Mouse (Mus musculus) lung, adult 18-20 months (tissue): ENCODE measurements around the gene Ofcc1.

ENCODE experiments used
- DNase-seq, 2 experiments: peaks; one replicate each; pipeline ENCODE4 v3.0.0; 2022; ENCODE audit warnings: mixed read lengths in 2 of 2

Gene Ofcc1

GRCm38 (mm10) chr13:39979294-39980061 lies 381.8 kb downstream of the Ofcc1 start:
- no peak for DNase-seq

GRCm38 (mm10) chr13:39968349-39969016 lies 392.8 kb downstream of the Ofcc1 start:
- no peak for DNase-seq

GRCm38 (mm10) chr13:39957226-39957625 lies 404.0 kb downstream of the Ofcc1 start:
- DNase-seq, result no peak

GRCm38 (mm10) chr13:39956017-39956416 lies 405.2 kb downstream of the Ofcc1 start:
- no peak for DNase-seq
